Mouse (Mus musculus): ENCODE results near the gene Gm32742.

Gene Gm32742

GRCm38 (mm10) chr9:51165312-51166180 is at the start of gene Gm32742:
Gm32742 (minus strand) TSS chr9:51165517.
- in situ Hi-C loops (cut with MboI) = loop anchor here (5.0 to 25.0 kb wide), 2 partner anchors 127 to 747 kb away; no protein-coding TSS in a partner anchor

DNA sequence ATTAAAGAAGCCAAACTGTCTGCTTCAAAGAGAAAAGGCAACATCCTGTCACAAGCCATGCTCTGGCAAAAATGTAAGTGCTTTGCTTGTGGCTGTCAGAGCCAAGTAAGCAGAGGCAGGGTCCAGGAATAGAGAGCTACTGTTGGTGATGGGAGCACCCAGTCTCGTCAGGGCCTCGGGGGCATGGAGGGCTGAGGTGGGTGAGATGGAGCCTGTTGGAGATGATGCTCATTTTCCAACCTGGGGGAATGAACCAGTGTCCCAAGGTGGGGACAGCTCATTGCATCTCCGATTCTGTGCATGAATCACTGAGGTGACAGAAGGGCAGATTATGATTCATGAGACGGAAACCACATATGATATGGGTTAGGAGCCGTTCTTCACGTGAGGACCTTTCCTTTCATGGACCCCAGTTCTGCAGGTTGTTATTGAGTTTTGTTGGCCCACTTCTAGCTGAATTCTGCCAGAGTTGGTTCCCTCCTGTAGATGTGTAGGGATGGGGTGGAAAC is 48.5 kb upstream of the Gm32742 start:
- in situ Hi-C loops (cut with MboI) = no loop called here

GRCm38 (mm10) chr9:51213023-51213728 is 47.9 kb upstream of the Gm32742 start, which contains the start of gene Pou2af1:
Pou2af1 (plus strand) TSS chr9:51213708.
- in situ Hi-C loops (cut with MboI) = no loop called here

DNA sequence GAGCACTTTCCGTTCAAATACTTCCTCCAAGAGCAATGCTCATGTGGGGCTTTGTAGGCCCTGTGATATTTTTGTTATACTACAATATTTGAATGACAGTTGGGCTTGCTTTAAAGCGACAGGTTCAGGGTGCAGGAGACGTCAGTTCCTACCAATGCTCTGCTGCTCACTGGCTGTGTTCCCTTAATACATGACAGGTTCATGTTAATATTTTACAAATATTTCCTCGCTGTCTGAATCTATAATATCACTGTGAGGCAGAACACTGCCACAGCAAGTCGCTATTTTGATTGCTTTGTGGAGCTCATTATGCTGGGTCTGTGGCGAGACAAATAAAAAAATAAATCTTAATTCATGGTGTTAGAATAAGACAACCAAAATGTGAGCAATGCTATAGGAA is 45.9 kb upstream of the Gm32742 start:
- in situ Hi-C loops (cut with MboI) = no loop called here

GRCm38 (mm10) chr9:51208974-51209332 is 43.6 kb upstream of the Gm32742 start:
- in situ Hi-C loops (cut with MboI) = no loop called here

DNA sequence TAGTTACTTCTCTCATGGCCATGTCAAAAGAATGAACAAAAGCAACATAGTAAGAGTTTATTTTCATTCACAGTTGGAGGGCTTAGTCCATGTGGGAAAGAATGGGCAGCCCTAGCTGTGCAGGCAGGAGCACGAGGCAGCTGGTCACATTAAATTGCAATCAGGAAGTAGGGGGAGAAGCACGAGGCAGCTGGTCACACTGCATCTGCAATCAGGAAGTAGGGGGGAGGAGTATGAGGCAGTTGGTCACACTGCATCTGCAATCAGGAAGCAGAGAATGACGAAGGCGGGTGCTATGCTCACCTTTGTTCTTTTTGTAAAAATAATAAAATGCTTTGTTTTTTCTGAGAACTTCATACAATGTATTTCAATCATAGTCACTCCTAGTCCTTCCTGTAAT is 29.5 kb upstream of the Gm32742 start:
- in situ Hi-C loops (cut with MboI) = no loop called here

- in situ Hi-C loops (cut with MboI) = no loop called here
Measured at GRCm38 (mm10) chr9:51190655-51191054, 25.3 kb upstream of the Gm32742 start.

DNA sequence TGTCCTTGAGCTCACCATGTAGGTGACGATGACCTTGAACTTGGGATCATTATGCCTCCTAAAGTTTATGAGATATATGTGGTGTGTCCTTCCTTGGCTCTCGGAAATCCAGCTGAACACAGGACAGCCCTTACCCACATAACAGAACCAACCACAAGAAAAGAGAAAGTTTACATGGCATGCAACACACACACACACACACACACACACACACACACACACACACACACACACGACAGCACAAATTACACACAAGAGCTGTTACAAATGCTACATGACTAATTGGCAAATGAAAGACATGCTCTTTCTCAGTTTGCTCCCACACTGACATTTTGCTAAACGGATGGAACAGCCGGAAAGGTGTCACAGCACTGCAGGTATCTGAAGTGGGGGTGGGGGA is 20.6 kb upstream of the Gm32742 start:
- in situ Hi-C loops (cut with MboI) = no loop called here

DNA sequence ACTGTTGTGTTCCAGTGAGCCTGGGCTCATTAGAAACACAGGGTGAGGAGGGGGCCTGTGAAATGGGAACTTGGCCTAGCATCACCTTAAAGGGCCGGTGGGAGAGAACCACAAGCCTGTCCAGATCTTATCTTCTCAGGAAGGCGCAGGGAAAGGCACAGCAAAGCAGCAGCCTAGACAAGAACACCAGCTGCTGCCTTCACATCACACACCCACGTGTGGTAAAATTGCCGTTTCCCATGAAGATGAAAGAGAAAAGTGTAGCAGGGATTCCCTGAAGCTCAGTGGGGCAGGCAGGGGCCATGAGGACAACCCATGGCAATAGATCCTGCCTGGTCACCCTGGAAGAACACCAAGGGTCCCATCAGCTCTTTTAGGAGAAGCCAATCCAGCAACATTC is 20.1 kb upstream of the Gm32742 start:
- in situ Hi-C loops (cut with MboI) = no loop called here

GRCm38 (mm10) chr9:51182716-51183710 is 17.7 kb upstream of the Gm32742 start:
- in situ Hi-C loops (cut with MboI) = no loop called here

GRCm38 (mm10) chr9:51180621-51181020 is 15.3 kb upstream of the Gm32742 start:
- in situ Hi-C loops (cut with MboI) = no loop called here

DNA sequence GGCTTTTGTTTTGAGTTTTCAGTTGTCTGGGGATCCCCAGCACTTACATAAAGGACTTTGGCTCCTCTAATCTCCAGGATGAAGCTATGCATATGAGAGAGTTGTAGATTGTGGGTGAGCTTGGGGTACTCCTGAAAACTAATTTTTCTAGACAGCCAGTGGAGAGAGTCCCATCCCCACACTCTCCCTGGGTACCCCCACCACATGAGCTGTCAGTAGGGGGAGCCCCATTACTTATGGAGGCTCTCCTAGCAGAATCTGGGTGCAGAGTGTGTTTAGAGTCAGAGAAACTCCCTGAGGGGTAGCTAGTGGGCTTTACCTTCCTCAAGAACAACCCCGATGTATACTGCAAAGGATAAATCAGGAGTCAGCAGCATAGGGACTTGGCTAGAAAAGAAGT is 13.0 kb upstream of the Gm32742 start:
- in situ Hi-C loops (cut with MboI) = no loop called here

- in situ Hi-C loops (cut with MboI) = no loop called here
Measured at GRCm38 (mm10) chr9:51175722-51176121, 10.4 kb upstream of the Gm32742 start.

DNA sequence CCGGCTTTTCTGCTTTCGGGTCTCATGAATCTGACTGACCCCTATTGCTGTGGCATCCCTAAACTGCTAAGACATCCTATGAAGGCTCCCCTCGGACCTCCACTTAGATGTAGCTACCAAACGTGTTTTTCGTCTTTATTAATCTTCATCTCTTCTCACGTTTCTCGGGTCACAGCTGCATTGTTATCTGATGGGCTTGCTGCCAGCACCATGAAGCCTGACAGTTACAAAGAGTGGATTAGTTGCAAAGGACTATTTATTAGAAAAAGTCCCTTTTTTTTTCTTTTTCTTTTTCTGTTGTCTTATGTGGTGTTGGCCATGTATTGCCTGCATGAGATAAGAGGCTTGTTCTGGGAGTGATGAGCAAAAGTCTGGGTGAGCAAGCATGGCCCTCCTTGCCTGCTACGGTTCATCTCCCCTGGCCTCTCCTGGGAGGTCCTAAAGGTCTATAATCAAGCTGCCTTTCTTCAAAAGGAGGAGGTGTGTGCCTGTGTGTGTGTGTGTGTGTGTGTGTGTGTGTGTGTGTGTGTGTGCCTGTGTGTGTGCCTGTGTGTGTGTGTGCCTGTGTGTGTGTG is 9.7 kb upstream of the Gm32742 start:
- in situ Hi-C loops (cut with MboI) = loop anchor here (25.0 kb wide), 1 partner anchor 737 kb away; no protein-coding TSS in a partner anchor

DNA sequence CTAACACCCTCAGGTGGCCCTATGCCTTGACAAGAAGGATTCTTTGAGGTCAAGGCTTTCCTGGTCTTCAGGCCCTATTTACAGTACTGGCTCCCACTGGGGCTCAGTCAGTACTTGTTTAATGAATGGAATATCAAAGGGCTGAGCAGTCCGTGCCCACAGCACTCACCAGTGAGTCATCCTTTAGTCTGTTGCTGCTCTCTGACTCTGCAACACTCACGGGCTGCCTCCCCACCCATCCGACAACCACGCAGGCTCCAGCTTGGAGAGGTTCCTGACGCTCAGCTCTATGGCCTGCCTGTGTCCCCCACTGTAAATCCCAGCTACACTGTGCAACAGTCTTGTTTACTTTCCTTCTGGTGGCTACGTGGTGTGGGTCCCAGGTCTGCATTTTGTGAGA is 5.0 kb upstream of the Gm32742 start:
- in situ Hi-C loops (cut with MboI) = loop anchor here (25.0 kb wide), 1 partner anchor 742 kb away; no protein-coding TSS in a partner anchor

DNA sequence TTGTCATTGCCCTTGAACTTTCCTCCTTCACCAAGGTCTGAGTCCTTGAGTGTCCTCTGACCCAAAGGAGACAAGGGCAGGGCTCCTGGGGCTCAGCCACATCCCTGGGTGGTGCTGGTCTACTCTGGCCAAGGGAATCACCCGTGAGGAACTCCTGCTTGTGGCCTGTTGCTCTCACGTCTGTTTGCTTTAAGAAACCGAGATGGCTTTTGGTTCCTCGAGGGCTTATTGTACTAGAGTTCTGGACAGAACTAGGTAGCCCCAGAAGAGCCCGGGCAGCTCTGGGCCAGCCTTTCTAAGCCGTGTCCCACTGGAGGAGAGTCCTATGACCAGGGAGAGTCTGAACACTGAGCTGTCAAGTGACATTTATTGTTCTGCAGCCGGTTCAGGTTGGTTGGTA is 3.8 kb upstream of the Gm32742 start:
- in situ Hi-C loops (cut with MboI) = loop anchor here (5.0 to 25.0 kb wide), 2 partner anchors 123 to 743 kb away; no protein-coding TSS in a partner anchor

- in situ Hi-C loops (cut with MboI) = loop anchor here (5.0 to 25.0 kb wide), 2 partner anchors 124 to 744 kb away; no protein-coding TSS in a partner anchor
Measured at GRCm38 (mm10) chr9:51168698-51169097, 3.4 kb upstream of the Gm32742 start.

- in situ Hi-C loops (cut with MboI) = loop anchor here (5.0 to 25.0 kb wide), 2 partner anchors 124 to 744 kb away; no protein-coding TSS in a partner anchor
Measured at GRCm38 (mm10) chr9:51167954-51168353, 2.6 kb upstream of the Gm32742 start.

- in situ Hi-C loops (cut with MboI) = loop anchor here (25.0 kb wide), 1 partner anchor 748 kb away; no protein-coding TSS in a partner anchor
Measured at GRCm38 (mm10) chr9:51163989-51164388, 1.3 kb downstream of the Gm32742 start.

DNA sequence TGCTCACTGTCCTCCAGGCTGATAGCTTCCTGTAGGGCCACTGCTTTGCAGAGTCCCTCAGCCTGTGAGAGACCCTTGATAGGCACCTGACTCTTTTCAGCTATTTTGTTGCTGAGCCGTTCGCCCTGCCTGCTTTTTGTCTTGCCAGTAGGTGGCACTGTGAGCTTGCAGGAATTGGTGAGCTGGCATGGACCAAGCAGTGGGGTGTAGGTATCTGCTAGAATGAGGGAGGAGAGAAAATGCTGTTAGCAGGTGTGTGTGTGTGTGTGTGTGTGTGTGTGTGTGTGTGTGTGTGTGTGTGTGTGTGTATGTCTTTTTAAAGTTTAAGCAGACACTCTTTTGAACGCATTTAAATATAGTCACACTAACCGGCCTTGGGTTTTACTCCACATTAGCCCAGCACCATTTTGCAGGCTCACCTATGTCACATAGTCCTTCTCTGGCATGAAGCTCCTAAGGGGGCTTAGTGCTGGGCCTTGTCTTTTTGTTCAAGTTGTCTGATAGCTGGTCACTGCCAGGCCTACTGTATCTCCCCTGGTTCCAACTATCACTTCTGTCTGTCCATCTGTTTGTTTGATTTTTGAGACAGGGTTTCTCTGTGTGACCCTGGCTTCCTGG is 3.4 kb downstream of the Gm32742 start:
- in situ Hi-C loops (cut with MboI) = loop anchor here (25.0 kb wide), 1 partner anchor 750 kb away; no protein-coding TSS in a partner anchor

Data from mature B cell (primary cell).